Mouse (Mus musculus) MEL (cell line): ENCODE results near the gene Caly. TPM values are rescaled to one million over a fixed set of nuclear protein-coding genes. Genes with fewer than 3 reads are reported as not detected.

Experiments
- DNase-seq: peaks from one replicate; pipeline ENCODE4 v3.0.0; 2011; ENCODE audit warnings: low read depth, low spot score
- H3K27ac ChIP-seq: 2 replicates; pipeline ENCODE4 v1.5.1; 2012; ENCODE audit warnings: low read depth, mild to moderate bottlenecking, control low read depth, low read length, moderate library complexity; ENCODE audit not compliant: control insufficient read depth
- H3K27me3 ChIP-seq, 2 experiments: fragments of 150-350 bp in 1 of 2; sonication (generic) in 1 of 2; 2 replicates each; pipeline ENCODE4 v1.6.1; 2012; ENCODE audit warnings: low read length in 2 of 2, mild to moderate bottlenecking in 2 of 2, improper control_type of control experiment in 1 of 2, moderate library complexity in 1 of 2; ENCODE audit not compliant: insufficient read depth in 2 of 2, control insufficient read depth in 1 of 2
- H3K36me3 ChIP-seq, 2 experiments: 2 replicates each; pipeline ENCODE4 v1.6.1; 2012 to 2014; ENCODE audit warnings: low read length in 2 of 2, improper control_type of control experiment in 1 of 2, inconsistent platforms in 1 of 2, mild to moderate bottlenecking in 1 of 2; ENCODE audit not compliant: insufficient read depth in 2 of 2, control insufficient read depth in 1 of 2
- H3K4me1 ChIP-seq, 2 experiments: fragments of 150-350 bp in 1 of 2; sonication (generic) in 1 of 2; 2 replicates each; pipeline ENCODE4 v1.6.1; 2012; ENCODE audit warnings: low read length in 2 of 2, improper control_type of control experiment in 1 of 2, mild to moderate bottlenecking in 1 of 2; ENCODE audit not compliant: insufficient read depth in 2 of 2, control insufficient read depth in 1 of 2
- H3K4me3 ChIP-seq, 2 experiments: fragments of 150-350 bp in 1 of 2; sonication (generic) in 1 of 2; 2 replicates each; pipeline ENCODE4 v1.5.1; 2012; ENCODE audit warnings: low read depth in 2 of 2, low read length in 2 of 2, mild to moderate bottlenecking in 2 of 2, moderate library complexity in 2 of 2, control low read depth in 1 of 2, improper control_type of control experiment in 1 of 2; ENCODE audit not compliant: control insufficient read depth in 1 of 2, insufficient read depth in 1 of 2
- H3K79me2 ChIP-seq: 2 replicates; pipeline ENCODE4 v1.6.1; 2012; ENCODE audit warnings: mild to moderate bottlenecking, low read length, moderate library complexity; ENCODE audit not compliant: control insufficient read depth, poor library complexity, insufficient read depth
- H3K9ac ChIP-seq: 2 replicates; pipeline ENCODE4 v1.6.1; 2012; ENCODE audit warnings: low read depth, mild to moderate bottlenecking, control low read depth, low read length, moderate library complexity; ENCODE audit not compliant: control insufficient read depth, poor library complexity, severe bottlenecking
- H3K9me3 ChIP-seq: fragments of 150-350 bp; sonication (generic); replicated peaks from 2 replicates; pipeline ENCODE4 v1.6.1; 2012; ENCODE audit warnings: mild to moderate bottlenecking, low read length, improper control_type of control experiment, moderate library complexity; ENCODE audit not compliant: insufficient read depth
- CHD2 ChIP-seq: IDR thresholded peaks from 2 replicates; pipeline ENCODE4 v1.6.1; 2011; ENCODE audit warnings: low read length, improper control_type of control experiment
- CTCF ChIP-seq, 3 experiments: IDR thresholded peaks in 2 of 3; conservative IDR thresholded peaks in 1 of 3; 2 replicates each; pipeline ENCODE4 v1.5.1; 2011 to 2012; ENCODE audit warnings: low read length in 3 of 3, low read depth in 2 of 3, mild to moderate bottlenecking in 2 of 3, improper control_type of control experiment in 1 of 3, inconsistent platforms in 1 of 3, mixed read lengths in 1 of 3, moderate library complexity in 1 of 3; ENCODE audit not compliant: control insufficient read depth in 1 of 3, insufficient read depth in 1 of 3, poor library complexity in 1 of 3, severe bottlenecking in 1 of 3
- E2F4 ChIP-seq: IDR thresholded peaks from 2 replicates; pipeline ENCODE4 v1.6.1; 2011; ENCODE audit warnings: low read depth, low read length, improper control_type of control experiment, borderline replicate concordance
- GATA1 ChIP-seq: IDR thresholded peaks from 2 replicates; pipeline ENCODE4 v1.6.1; 2011; ENCODE audit warnings: low read depth, low read length, improper control_type of control experiment
- JUND ChIP-seq: IDR thresholded peaks from 2 replicates; pipeline ENCODE4 v1.6.1; 2011; ENCODE audit warnings: low read depth, mild to moderate bottlenecking, improper control_type of control experiment, low read length
- KAT2A ChIP-seq: conservative IDR thresholded peaks from 2 replicates; pipeline ENCODE4 v1.6.1; 2012; ENCODE audit warnings: low read depth, low read length, improper control_type of control experiment, inconsistent platforms
- MAFK ChIP-seq: IDR thresholded peaks from 2 replicates; pipeline ENCODE4 v1.6.1; 2011; ENCODE audit warnings: low read depth, mild to moderate bottlenecking, low read length, improper control_type of control experiment, borderline replicate concordance
- MAZ ChIP-seq: IDR thresholded peaks from 2 replicates; pipeline ENCODE4 v1.6.1; 2012; ENCODE audit warnings: low read depth, mild to moderate bottlenecking, inconsistent platforms, low read length, improper control_type of control experiment
- NRF1 ChIP-seq: IDR thresholded peaks from 2 replicates; pipeline ENCODE4 v1.6.1; 2014; ENCODE audit warnings: low read depth, mild to moderate bottlenecking, inconsistent platforms, low read length, improper control_type of control experiment, moderate library complexity; ENCODE audit not compliant: poor library complexity, insufficient read depth, severe bottlenecking
- POLR2A ChIP-seq, 2 experiments: IDR thresholded peaks; 2 replicates each; pipeline ENCODE4 v1.6.1; 2011 to 2012; ENCODE audit warnings: low read length in 2 of 2, mild to moderate bottlenecking in 2 of 2, control low read depth in 1 of 2, improper control_type of control experiment in 1 of 2, low read depth in 1 of 2, moderate library complexity in 1 of 2; ENCODE audit not compliant: control insufficient read depth in 1 of 2, insufficient read depth in 1 of 2, poor library complexity in 1 of 2
- POLR2AphosphoS2 ChIP-seq: IDR thresholded peaks from 2 replicates; pipeline ENCODE4 v1.6.1; 2011; ENCODE audit warnings: low read length, improper control_type of control experiment
- SIN3A ChIP-seq: IDR thresholded peaks from 2 replicates; pipeline ENCODE4 v1.6.1; 2012; ENCODE audit warnings: low read length, improper control_type of control experiment, inconsistent platforms
- SMC3 ChIP-seq: IDR thresholded peaks from 2 replicates; pipeline ENCODE4 v1.6.1; 2011; ENCODE audit warnings: low read depth, low read length, improper control_type of control experiment
- TBP ChIP-seq: IDR thresholded peaks from 2 replicates; pipeline ENCODE4 v1.8.0; 2011; ENCODE audit warnings: low read depth, low read length, improper control_type of control experiment
- UBTF ChIP-seq: IDR thresholded peaks from 2 replicates; pipeline ENCODE4 v1.6.1; 2012; ENCODE audit warnings: low read depth, mild to moderate bottlenecking, inconsistent platforms, low read length, improper control_type of control experiment, moderate library complexity, borderline replicate concordance; ENCODE audit not compliant: insufficient read depth
- USF1 ChIP-seq: IDR thresholded peaks from 2 replicates; pipeline ENCODE4 v1.6.1; 2014; ENCODE audit warnings: low read depth, mild to moderate bottlenecking, inconsistent platforms, low read length, improper control_type of control experiment, moderate library complexity
- ZC3H11A ChIP-seq: IDR thresholded peaks from 2 replicates; pipeline ENCODE4 v1.6.1; 2012; ENCODE audit warnings: low read depth, mild to moderate bottlenecking, inconsistent platforms, low read length, improper control_type of control experiment
- polyA plus RNA-seq, 2 experiments: library from polyadenylated mRNA; stranded (reverse) in 1 of 2; unstranded in 1 of 2; fragments of >175 nt in 1 of 2; fragments of >200 nt in 1 of 2; gene quantifications; 2 replicates each; pipeline versions ENCODE4 v1.2.1 to v1.2.4; 2012; ENCODE audit warnings: low replicate concordance in 2 of 2, low read depth in 1 of 2; ENCODE audit not compliant: insufficient read length in 2 of 2, insufficient read depth in 1 of 2, missing spikeins in 1 of 2
- total RNA-seq: library from RNA; depleted of rRNA; stranded (reverse); fragments of 300-350 nt; gene quantifications from 2 replicates; pipeline ENCODE4 v1.2.3, GENCODE M21; 2012

The Caly gene
- total and polyA plus RNA-seq, 3 experiments, result 0.11 TPM; not detected in 2

DNA sequence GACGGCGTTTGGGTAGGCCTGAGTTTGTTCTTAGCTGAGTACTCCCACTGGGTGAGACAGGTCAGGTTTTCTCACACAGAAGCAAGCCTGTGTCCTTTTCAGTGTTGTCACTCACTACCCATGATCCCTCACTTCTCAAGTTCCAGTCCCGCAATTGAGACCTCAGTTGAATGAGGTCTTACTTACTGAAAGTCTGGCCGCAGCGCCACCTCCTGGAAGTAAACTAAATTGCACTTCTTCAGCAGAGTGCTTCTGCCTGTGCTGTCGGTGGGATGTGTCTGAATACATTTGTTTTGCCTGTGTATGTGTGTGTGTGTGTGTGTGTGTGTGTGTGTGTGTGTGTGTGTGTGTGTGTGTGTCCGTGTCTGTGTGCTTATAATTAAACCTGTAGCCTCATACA lies 19.3 kb downstream of the Caly start (continued):
- no peak for TF ChIP-seq USF1
- TF ChIP-seq, all 39 proteins: peak for 7

DNA sequence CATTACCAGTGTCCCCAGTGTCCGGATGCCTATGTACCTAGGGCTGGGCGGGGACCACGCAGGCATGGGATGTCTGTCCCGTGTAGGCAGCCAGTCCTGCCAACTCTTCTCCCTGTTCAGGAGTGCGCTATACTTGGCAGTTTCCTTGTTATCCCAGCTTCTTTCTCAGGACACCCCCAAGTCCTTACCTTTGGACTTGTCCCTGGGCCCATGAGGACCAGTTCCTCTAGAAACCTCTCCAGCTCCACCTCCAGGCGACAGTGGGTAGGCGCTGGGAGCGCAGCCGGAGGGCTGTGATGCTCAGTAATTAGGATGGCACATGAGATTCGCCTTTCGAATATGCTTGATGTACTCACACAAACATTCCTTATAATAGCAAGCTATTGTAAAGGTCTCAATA lies 20.0 kb downstream of the Caly start:
- H3K36me3 ChIP-seq, result no peaks in the 10 kb centered on the region
- TF ChIP-seq JUND (no peak), CTCF (IDR thresholded peaks at IDR 0.05 in 2 of 3, conservative IDR thresholded peaks at IDR 0.05 in 1 of 3; ENCODE audit: control insufficient read depth in 1 of 3, insufficient read depth in 1 of 3, low read depth in 2 of 3, low read length in 3 of 3, poor library complexity in 1 of 3, severe bottlenecking in 1 of 3) (peak in 2 of 3 experiments; percentile 32 to 39; a peak in 4 of 6 replicates), SMC3 (peak; percentile 41)
- TF ChIP-seq, all 39 proteins: peak for 2
- H3K4me1 ChIP-seq, result no peaks in the 10 kb centered on the region
- no peak overlapping the region for H3K4me3 ChIP-seq
- H3K9ac ChIP-seq, result no peak overlapping the region
- no peak overlapping the region for H3K27ac ChIP-seq
- H3K79me2 ChIP-seq, result no peaks in the 10 kb centered on the region
- DNase-seq, result no peak
- no peaks in the 10 kb centered on the region; a peak in 1 of 4 replicates for H3K27me3 ChIP-seq
- no peaks in the 10 kb centered on the region for H3K9me3 ChIP-seq

DNA sequence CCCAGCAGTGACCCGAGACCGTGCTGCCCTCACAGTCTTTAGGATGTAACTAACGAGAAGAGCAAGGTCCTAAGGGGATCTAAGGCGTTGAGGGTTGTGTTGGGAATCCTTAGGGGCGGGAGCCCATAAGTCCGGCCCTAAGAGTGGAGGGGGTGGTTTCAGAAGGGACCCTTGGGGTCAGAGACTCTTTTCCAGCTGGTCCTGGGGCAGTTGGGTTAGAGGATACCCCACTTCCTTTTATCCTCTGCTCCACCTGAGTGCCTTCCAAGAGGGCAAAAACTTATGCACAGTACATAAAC lies 20.6 kb downstream of the Caly start:
- H3K9ac ChIP-seq, result no peak overlapping the region
- DNase-seq, result no peak
- no peaks in the 10 kb centered on the region for H3K4me1 ChIP-seq
- no peak overlapping the region for H3K27ac ChIP-seq
- H3K36me3 ChIP-seq, result no peaks in the 10 kb centered on the region
- H3K79me2 ChIP-seq, result no peaks in the 10 kb centered on the region
- no peaks in the 10 kb centered on the region for H3K9me3 ChIP-seq
- no peak overlapping the region for H3K4me3 ChIP-seq
- TF ChIP-seq POLR2A (IDR thresholded peaks at IDR 0.05; ENCODE audit: control insufficient read depth in 1 of 2, insufficient read depth in 1 of 2, low read depth in 1 of 2, low read length in 2 of 2, poor library complexity in 1 of 2), result no peak
- no peak for TF ChIP-seq MAZ
- TF ChIP-seq NRF1, result no peak
- TF ChIP-seq JUND, result no peak
- no peak for TF ChIP-seq UBTF
- TF ChIP-seq POLR2AphosphoS2, result no peak
- no peak for TF ChIP-seq GATA1
- no peak for TF ChIP-seq MAFK
- no peak for TF ChIP-seq SIN3A
- no peak for TF ChIP-seq TBP
- no peak for TF ChIP-seq KAT2A
- no peak for TF ChIP-seq E2F4
- no peak for TF ChIP-seq ZC3H11A
- no peak for TF ChIP-seq CHD2
- H3K27me3 ChIP-seq, result no peaks in the 10 kb centered on the region; a peak in 1 of 4 replicates
